Mouse (Mus musculus): ENCODE measurements around the gene Olfr739. TPM values are rescaled to one million over a fixed set of nuclear protein-coding genes. Genes with fewer than 3 reads are reported as not detected.

Olfr739 gene
- not detected in 2 replicates for polyA plus RNA-seq (2015; fragmentation: Nextera tagmentation; extraction: Ambion mirVana)

DNA sequence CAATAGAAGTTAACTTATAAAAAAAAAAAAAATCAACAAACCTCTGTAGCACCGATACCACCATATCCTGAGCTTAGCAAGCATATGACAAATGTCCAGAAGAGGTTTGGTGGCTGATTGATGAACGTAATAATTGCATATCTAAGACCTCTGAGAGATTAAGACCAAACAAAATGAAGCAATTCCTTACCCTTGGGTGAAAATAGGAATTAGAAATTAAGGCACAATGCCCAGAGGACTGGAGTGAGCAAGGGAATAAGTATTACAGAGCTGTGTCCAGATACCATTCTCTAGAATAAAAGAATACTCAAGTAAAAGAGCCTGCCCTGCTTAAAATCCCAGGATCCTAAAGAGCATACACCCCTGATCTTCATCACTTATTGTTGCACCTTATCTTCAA, at the start of gene Olfr739:
TSS of gene Olfr739 (plus strand) at position 301 of the 400 bp plus-strand sequence.
- no peak within 1 kb of the TSS for H3K9ac ChIP-seq
- 74% methylated on average over 2 of the region's 2 CpGs for WGBS

GRCm38 (mm10) chr14:50380863-50381262, 37.6 kb upstream of the Olfr739 start, which contains the start of gene Olfr736:
Olfr736 (plus strand) TSS chr14:50381163.
- Histone ChIP-seq H3K4me1 (replicated peaks) (no peaks in the 10 kb centered on the region), H3K4me2 (no peak within 1 kb of the TSS), H3K36me3 (no peaks in the 10 kb centered on the region), H3K9me3 (peaks cover 2% of the 10 kb centered on the region; the same call in 1 of the 2 replicates), H3K27me3 (no peaks in the 10 kb centered on the region), H3K4me3 (no peak within 1 kb of the TSS), H3K27ac (no peak within 1 kb of the TSS), H3K9ac (no peak within 1 kb of the TSS)
- no peak for ATAC-seq (ENCODE audit: low FRiP score)
- WGBS, result 91% methylated on average over 2 of the region's 2 CpGs

More for the DNA sequence above, at the start of gene Olfr739:
- Histone ChIP-seq H3K27me3 (no peaks in the 10 kb centered on the region), H3K4me2 (no peak within 1 kb of the TSS), H3K27ac (no peak within 1 kb of the TSS), H3K36me3 (no peaks in the 10 kb centered on the region), H3K9me3 (no peaks in the 10 kb centered on the region), H3K4me3 (no peak within 1 kb of the TSS), H3K4me1 (replicated peaks) (no peaks in the 10 kb centered on the region)
- ATAC-seq (ENCODE audit: low FRiP score), result no peak

DNA sequence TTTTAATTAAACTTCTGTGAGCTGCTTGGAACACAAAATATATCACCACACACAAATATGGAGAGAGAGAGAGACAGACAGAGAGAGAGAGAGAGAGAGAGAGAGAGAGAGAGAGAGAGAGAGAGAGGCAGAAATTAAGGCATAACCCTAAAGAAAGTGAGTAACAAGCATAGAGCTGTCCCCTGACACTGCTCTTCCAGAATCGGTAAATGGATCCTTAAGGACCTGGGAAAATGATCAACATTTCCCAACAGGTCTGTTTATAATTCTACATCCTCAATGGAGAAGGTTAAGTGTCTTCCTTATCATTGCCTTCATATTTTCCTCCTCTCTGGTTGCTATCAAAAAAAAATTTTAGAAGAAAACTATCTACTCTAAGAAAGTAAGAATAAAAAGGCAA, 11.2 kb upstream of the Olfr739 start, which contains the start of gene Olfr738:
TSS of gene Olfr738 (plus strand) at position 301 of the 400 bp plus-strand sequence.
- Histone ChIP-seq H3K4me2 (no peak within 1 kb of the TSS), H3K27me3 (no peaks in the 10 kb centered on the region), H3K9ac (no peak within 1 kb of the TSS), H3K4me3 (no peak within 1 kb of the TSS), H3K9me3 (no peaks in the 10 kb centered on the region), H3K4me1 (replicated peaks) (no peaks in the 10 kb centered on the region), H3K27ac (no peak within 1 kb of the TSS), H3K36me3 (no peaks in the 10 kb centered on the region)
- 91% methylated on average over 1 of the region's 1 CpGs for WGBS
- ATAC-seq (ENCODE audit: low FRiP score), result no peak

DNA sequence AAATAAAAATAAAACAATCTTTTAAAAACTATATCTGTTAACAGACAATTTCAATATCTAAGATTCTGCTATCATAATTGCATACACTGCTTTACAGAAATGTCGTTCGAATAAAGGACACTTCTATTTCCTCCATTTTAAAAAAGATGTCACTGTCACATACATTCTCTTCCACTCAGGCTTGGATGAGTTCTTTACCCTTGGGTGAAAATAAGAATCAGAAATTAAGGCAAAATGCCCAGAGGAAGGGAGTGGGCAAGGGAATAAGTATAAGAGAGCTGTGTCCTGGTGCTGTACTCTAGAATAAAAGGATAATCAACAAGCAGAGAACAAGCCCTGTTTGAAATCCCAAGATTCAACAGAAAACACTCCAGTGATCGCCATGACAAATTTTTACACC, 26.8 kb downstream of the Olfr739 start, which contains the start of gene Olfr740:
TSS of gene Olfr740 (plus strand) at position 301 of the 400 bp plus-strand sequence.
- Histone ChIP-seq H3K4me3 (no peak within 1 kb of the TSS), H3K9ac (no peak within 1 kb of the TSS), H3K9me3 (no peaks in the 10 kb centered on the region), H3K27ac (no peak within 1 kb of the TSS), H3K36me3 (no peaks in the 10 kb centered on the region), H3K27me3 (no peaks in the 10 kb centered on the region), H3K4me1 (replicated peaks) (no peaks in the 10 kb centered on the region), H3K4me2 (no peak within 1 kb of the TSS)
- 88% methylated on average over 3 of the region's 3 CpGs for WGBS
- ATAC-seq (ENCODE audit: low FRiP score), result no peak

GRCm38 (mm10) chr14:50472438-50472837, 54.0 kb downstream of the Olfr739 start, which contains the start of gene Olfr741:
Olfr741 (plus strand) TSS chr14:50472738.
- H3K27ac ChIP-seq, result no peak within 1 kb of the TSS
- no peaks in the 10 kb centered on the region for H3K27me3 ChIP-seq
- H3K36me3 ChIP-seq, result no peaks in the 10 kb centered on the region
- no peaks in the 10 kb centered on the region for H3K9me3 ChIP-seq
- H3K4me2 ChIP-seq, result no peak within 1 kb of the TSS
- H3K4me3 ChIP-seq, result no peak within 1 kb of the TSS
- no peak for ATAC-seq (ENCODE audit: low FRiP score)
- no peak within 1 kb of the TSS for H3K9ac ChIP-seq
- H3K4me1 ChIP-seq (replicated peaks), result no peaks in the 10 kb centered on the region
- WGBS, result 73% methylated on average over 2 of the region's 2 CpGs

Other genes starting within 250 kb of the Olfr739 start
- gene Olfr730, start 230.4 kb upstream of the Olfr739 start, polyA plus RNA-seq (2015; fragmentation: Nextera tagmentation; extraction: Ambion mirVana), result not detected in 2 replicates
- not detected in 2 replicates for gene Olfr731, start 176.8 kb upstream of the Olfr739 start, polyA plus RNA-seq (2015; fragmentation: Nextera tagmentation; extraction: Ambion mirVana)
- gene Olfr732, start 134.4 kb upstream of the Olfr739 start, polyA plus RNA-seq (2015; fragmentation: Nextera tagmentation; extraction: Ambion mirVana), result not detected in 2 replicates
- not detected in 2 replicates for gene Olfr733, start 117.1 kb upstream of the Olfr739 start, polyA plus RNA-seq (2015; fragmentation: Nextera tagmentation; extraction: Ambion mirVana)
- gene Olfr734, start 91.9 kb upstream of the Olfr739 start, polyA plus RNA-seq (2015; fragmentation: Nextera tagmentation; extraction: Ambion mirVana), result not detected in 2 replicates
- not detected in 2 replicates for gene Olfr735, start 69.8 kb upstream of the Olfr739 start, polyA plus RNA-seq (2015; fragmentation: Nextera tagmentation; extraction: Ambion mirVana)
- gene Tlr11, start 60.7 kb upstream of the Olfr739 start, polyA plus RNA-seq (2015; fragmentation: Nextera tagmentation; extraction: Ambion mirVana), result not detected in 2 replicates
- not detected in 2 replicates for gene Olfr736, start 37.5 kb upstream of the Olfr739 start, polyA plus RNA-seq (2015; fragmentation: Nextera tagmentation; extraction: Ambion mirVana)
- not detected in 2 replicates for gene Olfr738, start 11.1 kb upstream of the Olfr739 start, polyA plus RNA-seq (2015; fragmentation: Nextera tagmentation; extraction: Ambion mirVana)
- not detected in 2 replicates for gene Olfr740, start 26.9 kb downstream of the Olfr739 start, polyA plus RNA-seq (2015; fragmentation: Nextera tagmentation; extraction: Ambion mirVana)
- gene Olfr741, start 54.1 kb downstream of the Olfr739 start, polyA plus RNA-seq (2015; fragmentation: Nextera tagmentation; extraction: Ambion mirVana), result not detected in 2 replicates
- gene Olfr742, start 85.0 kb downstream of the Olfr739 start, polyA plus RNA-seq (2015; fragmentation: Nextera tagmentation; extraction: Ambion mirVana), result not detected in 2 replicates
- not detected in 2 replicates for gene Olfr743, start 103.2 kb downstream of the Olfr739 start, polyA plus RNA-seq (2015; fragmentation: Nextera tagmentation; extraction: Ambion mirVana)
- not detected in 2 replicates for gene Olfr744, start 196.3 kb downstream of the Olfr739 start, polyA plus RNA-seq (2015; fragmentation: Nextera tagmentation; extraction: Ambion mirVana)
- not detected in 2 replicates for gene Olfr745, start 220.8 kb downstream of the Olfr739 start, polyA plus RNA-seq (2015; fragmentation: Nextera tagmentation; extraction: Ambion mirVana)
- not detected in 2 replicates for gene Olfr746, start 228.5 kb downstream of the Olfr739 start, polyA plus RNA-seq (2015; fragmentation: Nextera tagmentation; extraction: Ambion mirVana)

Measured in hindbrain, embryonic 13.5 days (tissue).